Mouse (Mus musculus): ENCODE measurements around the gene Rims4. TPM values are rescaled to one million over a fixed set of nuclear protein-coding genes. Genes with fewer than 3 reads are reported as not detected.

Gene Rims4
- polyA plus RNA-seq (2014; fragmentation: Nextera tagmentation; extraction: Ambion mirVana): 0.98 and 1.2 TPM in 2 replicates

GRCm38 (mm10) chr2:163918317-163919258 is at the start of gene Rims4:
Rims4 (minus strand) TSS chr2:163918683.
- peak within 1 kb of the TSS; percentile 63 for H3K4me3 ChIP-seq (ENCODE audit: low read depth, low read length)
- H3K9me3 ChIP-seq (ENCODE audit: control insufficient read depth, low read length): no peaks in the 10 kb centered on the region
- H3K27me3 ChIP-seq (ENCODE audit: control insufficient read depth, insufficient read depth, low read length): peaks cover 41% of the 10 kb centered on the region
- no peaks in the 10 kb centered on the region for H3K36me3 ChIP-seq (ENCODE audit: control insufficient read depth, insufficient read depth, low read length)
- H3K9ac ChIP-seq (ENCODE audit: low read length): peak within 1 kb of the TSS; percentile 69
- DNase-seq (ENCODE audit: low spot score) (peak; percentile 81), ATAC-seq (replicated peaks; ENCODE audit: low FRiP score) (peak; percentile 79)
- H3K27ac ChIP-seq (ENCODE audit: low read depth, low read length): no peak within 1 kb of the TSS
- H3K4me1 ChIP-seq (replicated peaks; ENCODE audit: control insufficient read depth, insufficient read depth, low read length): peaks cover 2% of the 10 kb centered on the region; the same call in 1 of the 2 replicates
- WGBS: under 1% methylated on average over 93 of the region's 115 CpGs
- H3K4me2 ChIP-seq (ENCODE audit: low read depth, low read length, severe bottlenecking): peak within 1 kb of the TSS; percentile 91

GRCm38 (mm10) chr2:163965706-163966105 is 47.2 kb upstream of the Rims4 start:
- no peak overlapping the region for H3K9ac ChIP-seq (ENCODE audit: low read length)
- ATAC-seq (replicated peaks; ENCODE audit: low FRiP score) (no peak), DNase-seq (ENCODE audit: low spot score) (no peak)
- H3K4me1 ChIP-seq (replicated peaks; ENCODE audit: control insufficient read depth, insufficient read depth, low read length): no peaks in the 10 kb centered on the region
- H3K27ac ChIP-seq (ENCODE audit: low read depth, low read length): no peak overlapping the region
- no peaks in the 10 kb centered on the region for H3K9me3 ChIP-seq (ENCODE audit: control insufficient read depth, low read length)
- H3K27me3 ChIP-seq (ENCODE audit: control insufficient read depth, insufficient read depth, low read length): no peaks in the 10 kb centered on the region
- 70% methylated on average over 7 of the region's 7 CpGs for WGBS
- no peaks in the 10 kb centered on the region for H3K36me3 ChIP-seq (ENCODE audit: control insufficient read depth, insufficient read depth, low read length)
- H3K4me2 ChIP-seq (ENCODE audit: low read depth, low read length, severe bottlenecking): no peak overlapping the region
- H3K4me3 ChIP-seq (ENCODE audit: low read depth, low read length): no peak overlapping the region

- 72% methylated on average over 19 of the region's 19 CpGs for whole genome bisulfite sequencing
- Histone ChIP-seq H3K27ac (ENCODE audit: low read depth, low read length) (no peak overlapping the region), H3K27me3 (ENCODE audit: control insufficient read depth, insufficient read depth, low read length) (no peaks in the 10 kb centered on the region), H3K4me3 (ENCODE audit: low read depth, low read length) (no peak overlapping the region), H3K4me1 (replicated peaks; ENCODE audit: control insufficient read depth, insufficient read depth, low read length) (no peaks in the 10 kb centered on the region), H3K9ac (ENCODE audit: low read length) (no peak overlapping the region), H3K36me3 (ENCODE audit: control insufficient read depth, insufficient read depth, low read length) (no peaks in the 10 kb centered on the region), H3K4me2 (ENCODE audit: low read depth, low read length, severe bottlenecking) (no peak overlapping the region), H3K9me3 (ENCODE audit: control insufficient read depth, low read length) (no peaks in the 10 kb centered on the region)
- ATAC-seq (replicated peaks; ENCODE audit: low FRiP score) (no peak), DNase-seq (ENCODE audit: low spot score) (no peak)
Observed at GRCm38 (mm10) chr2:163964606-163965560, 46.4 kb upstream of the Rims4 start.

GRCm38 (mm10) chr2:163953622-163954310 is 35.3 kb upstream of the Rims4 start:
- Histone ChIP-seq H3K36me3 (ENCODE audit: control insufficient read depth, insufficient read depth, low read length) (no peaks in the 10 kb centered on the region), H3K4me2 (ENCODE audit: low read depth, low read length, severe bottlenecking) (no peak overlapping the region), H3K9ac (ENCODE audit: low read length) (no peak overlapping the region), H3K4me3 (ENCODE audit: low read depth, low read length) (no peak overlapping the region), H3K9me3 (ENCODE audit: control insufficient read depth, low read length) (no peaks in the 10 kb centered on the region), H3K4me1 (replicated peaks; ENCODE audit: control insufficient read depth, insufficient read depth, low read length) (no peaks in the 10 kb centered on the region), H3K27me3 (ENCODE audit: control insufficient read depth, insufficient read depth, low read length) (no peaks in the 10 kb centered on the region), H3K27ac (ENCODE audit: low read depth, low read length) (no peak overlapping the region)
- DNase-seq (ENCODE audit: low spot score) (no peak), ATAC-seq (replicated peaks; ENCODE audit: low FRiP score) (no peak)
- WGBS: 85% methylated on average over 7 of the region's 7 CpGs

GRCm38 (mm10) chr2:163951770-163952169 is 33.3 kb upstream of the Rims4 start:
- Histone ChIP-seq H3K9me3 (ENCODE audit: control insufficient read depth, low read length) (no peaks in the 10 kb centered on the region), H3K4me1 (replicated peaks; ENCODE audit: control insufficient read depth, insufficient read depth, low read length) (no peaks in the 10 kb centered on the region), H3K9ac (ENCODE audit: low read length) (no peak overlapping the region), H3K27ac (ENCODE audit: low read depth, low read length) (no peak overlapping the region), H3K4me3 (ENCODE audit: low read depth, low read length) (no peak overlapping the region), H3K27me3 (ENCODE audit: control insufficient read depth, insufficient read depth, low read length) (no peaks in the 10 kb centered on the region), H3K36me3 (ENCODE audit: control insufficient read depth, insufficient read depth, low read length) (no peaks in the 10 kb centered on the region), H3K4me2 (ENCODE audit: low read depth, low read length, severe bottlenecking) (no peak overlapping the region)
- ATAC-seq (replicated peaks; ENCODE audit: low FRiP score) (no peak), DNase-seq (ENCODE audit: low spot score) (peak; percentile 65)
- 24% methylated on average over 4 of the region's 4 CpGs for WGBS

GRCm38 (mm10) chr2:163947976-163948375 is 29.5 kb upstream of the Rims4 start:
- Histone ChIP-seq H3K9ac (ENCODE audit: low read length) (no peak overlapping the region), H3K27ac (ENCODE audit: low read depth, low read length) (no peak overlapping the region), H3K4me1 (replicated peaks; ENCODE audit: control insufficient read depth, insufficient read depth, low read length) (no peaks in the 10 kb centered on the region), H3K4me3 (ENCODE audit: low read depth, low read length) (no peak overlapping the region), H3K36me3 (ENCODE audit: control insufficient read depth, insufficient read depth, low read length) (no peaks in the 10 kb centered on the region), H3K4me2 (ENCODE audit: low read depth, low read length, severe bottlenecking) (no peak overlapping the region), H3K27me3 (ENCODE audit: control insufficient read depth, insufficient read depth, low read length) (no peaks in the 10 kb centered on the region), H3K9me3 (ENCODE audit: control insufficient read depth, low read length) (no peaks in the 10 kb centered on the region)
- DNase-seq (ENCODE audit: low spot score) (no peak), ATAC-seq (replicated peaks; ENCODE audit: low FRiP score) (no peak)
- WGBS: 74% methylated on average over 7 of the region's 7 CpGs

GRCm38 (mm10) chr2:163946221-163946620 is 27.7 kb upstream of the Rims4 start:
- H3K27ac ChIP-seq (ENCODE audit: low read depth, low read length): no peak overlapping the region
- no peaks in the 10 kb centered on the region for H3K27me3 ChIP-seq (ENCODE audit: control insufficient read depth, insufficient read depth, low read length)
- DNase-seq (ENCODE audit: low spot score) (no peak), ATAC-seq (replicated peaks; ENCODE audit: low FRiP score) (no peak)
- H3K9me3 ChIP-seq (ENCODE audit: control insufficient read depth, low read length): no peaks in the 10 kb centered on the region
- H3K36me3 ChIP-seq (ENCODE audit: control insufficient read depth, insufficient read depth, low read length): no peaks in the 10 kb centered on the region
- no peak overlapping the region for H3K4me3 ChIP-seq (ENCODE audit: low read depth, low read length)
- no peak overlapping the region for H3K9ac ChIP-seq (ENCODE audit: low read length)
- H3K4me1 ChIP-seq (replicated peaks; ENCODE audit: control insufficient read depth, insufficient read depth, low read length): no peaks in the 10 kb centered on the region
- 86% methylated on average over 15 of the region's 15 CpGs for WGBS
- no peak overlapping the region for H3K4me2 ChIP-seq (ENCODE audit: low read depth, low read length, severe bottlenecking)

GRCm38 (mm10) chr2:163944511-163944910 is 26.0 kb upstream of the Rims4 start:
- WGBS: 86% methylated on average over 8 of the region's 8 CpGs
- Histone ChIP-seq H3K4me1 (replicated peaks; ENCODE audit: control insufficient read depth, insufficient read depth, low read length) (no peaks in the 10 kb centered on the region), H3K9me3 (ENCODE audit: control insufficient read depth, low read length) (no peaks in the 10 kb centered on the region), H3K9ac (ENCODE audit: low read length) (no peak overlapping the region), H3K27me3 (ENCODE audit: control insufficient read depth, insufficient read depth, low read length) (no peaks in the 10 kb centered on the region), H3K4me2 (ENCODE audit: low read depth, low read length, severe bottlenecking) (no peak overlapping the region), H3K27ac (ENCODE audit: low read depth, low read length) (no peak overlapping the region), H3K4me3 (ENCODE audit: low read depth, low read length) (no peak overlapping the region), H3K36me3 (ENCODE audit: control insufficient read depth, insufficient read depth, low read length) (no peaks in the 10 kb centered on the region)
- no peak for ATAC-seq (replicated peaks; ENCODE audit: low FRiP score)
- no peak for DNase-seq (ENCODE audit: low spot score)

Measured in forebrain, embryonic 11.5 days (tissue).